Mouse (Mus musculus) forebrain, embryonic 12.5 days (tissue): ENCODE results near the gene Arnt. TPM values are rescaled to one million over a fixed set of nuclear protein-coding genes. Genes with fewer than 3 reads are reported as not detected.
"Not testable (repeated sequence)": the region's sequence is repeated elsewhere in the genome, so short reads cannot be mapped to it uniquely, and the experiment has no call there.

Source experiments
- ATAC-seq: fragments of 200-750 bp; cut with Nextera tagmentation; 2 replicates; pipeline ENCODE4 v1.8.0; 2017; ENCODE audit warnings: moderate TSS enrichment; ENCODE audit not compliant: low FRiP score
- H3K27ac ChIP-seq: fragments of 300-500 bp; sonication (generic); 2 replicates; pipeline ENCODE4 v1.5.1; 2016; ENCODE audit warnings: mild to moderate bottlenecking
- H3K27me3 ChIP-seq: fragments of 300-500 bp; sonication (generic); 2 replicates; pipeline ENCODE4 v1.6.1; 2016; ENCODE audit warnings: mild to moderate bottlenecking
- H3K36me3 ChIP-seq: fragments of 300-500 bp; sonication (generic); replicated peaks from 2 replicates; pipeline ENCODE4 v1.6.1; 2016; ENCODE audit warnings: mild to moderate bottlenecking
- H3K4me1 ChIP-seq: fragments of 300-500 bp; sonication (generic); 2 replicates; pipeline ENCODE4 v1.6.1; 2016
- H3K4me2 ChIP-seq: fragments of 300-500 bp; sonication (generic); 2 replicates; pipeline ENCODE4 v1.6.1; 2016; ENCODE audit warnings: mild to moderate bottlenecking, moderate library complexity
- H3K4me3 ChIP-seq: fragments of 300-500 bp; sonication (generic); replicated peaks from 2 replicates; pipeline ENCODE4 v1.5.1; 2016; ENCODE audit warnings: mild to moderate bottlenecking
- H3K9ac ChIP-seq: fragments of 300-500 bp; sonication (generic); 2 replicates; pipeline ENCODE4 v1.6.1; 2016; ENCODE audit warnings: mild to moderate bottlenecking
- H3K9me3 ChIP-seq: fragments of 300-500 bp; sonication (generic); 2 replicates; pipeline ENCODE4 v1.6.1; 2016
- WGBS: fragments of 180-500 bp; shearing (Covaris S2); methylation state at CpG from one replicate; pipeline ENCODE4 v1.1.7; 2016; 5-methylcytosine and 5-hydroxymethylcytosine counted together
- polyA plus RNA-seq: library from polyadenylated mRNA; unstranded; fragments of >200 nt; fragmentation: Nextera tagmentation; extraction: Ambion mirVana; gene quantifications from 2 replicates; pipeline ENCODE4 v1.2.1, GENCODE M21; 2016

Gene Arnt
- polyA plus RNA-seq, 1 experiment from 2014 or later, result 32.6 TPM

DNA sequence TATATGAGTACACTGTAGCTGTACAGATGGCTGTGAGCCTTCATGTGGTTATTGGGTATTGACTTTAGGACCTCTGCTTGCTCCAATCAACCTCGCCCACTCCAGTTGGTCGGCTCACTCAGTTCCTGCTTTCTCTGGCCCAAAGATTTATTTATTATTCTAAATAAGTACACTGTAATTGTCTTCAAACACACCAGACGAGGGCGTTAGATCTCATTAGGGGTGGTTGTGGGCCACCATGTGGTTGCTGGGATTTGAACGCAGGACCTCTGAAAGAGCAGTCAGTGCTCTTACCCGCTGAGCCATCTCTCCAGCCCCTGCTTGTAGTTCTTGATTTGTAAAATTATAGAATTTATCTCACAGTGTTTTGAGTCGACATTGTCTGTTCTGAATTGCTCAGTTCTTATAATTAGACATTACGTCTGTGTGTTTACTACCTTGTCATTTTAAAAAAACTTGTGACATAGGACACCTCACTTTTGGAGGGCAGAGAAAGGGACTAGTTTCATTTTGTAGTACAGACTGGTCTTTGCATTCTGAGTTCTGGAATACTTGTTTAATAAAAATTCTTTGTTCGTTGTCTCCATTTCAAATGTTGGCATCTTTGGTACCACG, 780 bp upstream of the Arnt start:
- H3K27ac ChIP-seq, result no peak overlapping the region
- WGBS, result 78% methylated on average over 10 of the region's 10 CpGs
- H3K36me3 ChIP-seq, result peaks cover 11% of the 10 kb centered on the region
- no peak overlapping the region; the same call in 1 of the 2 replicates for H3K9ac ChIP-seq
- H3K4me1 ChIP-seq, result peaks cover 9% of the 10 kb centered on the region
- H3K4me3 ChIP-seq, result peak overlapping the region; percentile 87
- no peaks in the 10 kb centered on the region for H3K27me3 ChIP-seq
- H3K4me2 ChIP-seq, result peak overlapping the region; percentile 59
- no peak for ATAC-seq
- no peaks in the 10 kb centered on the region for H3K9me3 ChIP-seq

DNA sequence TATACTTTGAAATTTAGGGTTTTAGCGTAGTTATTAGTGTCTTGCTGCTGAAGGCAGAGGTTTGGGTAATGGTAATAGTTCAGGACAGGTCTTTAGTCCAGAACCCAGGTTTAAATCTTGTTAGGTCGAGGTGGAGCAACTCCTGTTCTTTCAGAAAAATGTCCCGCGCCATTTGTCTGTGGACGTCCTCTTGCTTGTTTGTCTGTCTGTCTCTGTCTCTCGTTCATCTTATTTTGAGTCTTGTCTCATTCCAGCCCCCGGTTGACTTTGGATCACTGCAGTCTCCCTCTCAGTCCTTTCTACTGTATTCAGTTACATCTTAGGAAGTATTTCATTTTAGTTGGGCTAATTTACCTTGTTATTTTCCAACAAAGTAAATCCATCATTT, 789 bp downstream of the Arnt start:
- ATAC-seq, result no peak
- Histone ChIP-seq H3K9ac (peak overlapping the region; percentile 86), H3K36me3 (peaks cover 14% of the 10 kb centered on the region), H3K4me1 (peaks cover 9% of the 10 kb centered on the region), H3K27ac (no peak overlapping the region), H3K4me2 (peak overlapping the region; percentile 59), H3K4me3 (peak overlapping the region; percentile 87), H3K9me3 (no peaks in the 10 kb centered on the region), H3K27me3 (no peaks in the 10 kb centered on the region)
- WGBS, result 5% methylated on average over 7 of the region's 7 CpGs

DNA sequence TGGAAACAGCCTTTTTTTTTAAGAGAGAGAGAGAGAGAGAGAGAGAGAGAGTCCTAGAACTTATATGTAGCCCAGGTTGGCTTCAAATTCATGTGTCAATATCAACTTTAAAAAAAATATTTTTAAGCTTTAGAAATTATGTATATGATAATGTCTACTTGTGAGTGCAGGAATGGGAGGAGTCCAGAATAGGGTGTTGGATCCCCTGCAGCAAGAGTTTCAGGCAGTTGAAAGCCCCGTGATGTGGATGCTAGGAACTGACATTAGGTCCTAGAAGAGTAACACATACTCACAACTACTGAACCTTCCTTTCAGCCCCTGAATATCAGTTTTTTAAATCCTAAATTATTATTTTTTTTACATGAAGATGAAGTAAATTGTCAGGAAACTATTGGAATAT, 1.4 kb downstream of the Arnt start:
- no peaks in the 10 kb centered on the region for H3K27me3 ChIP-seq
- peak overlapping the region; percentile 87 for H3K4me3 ChIP-seq
- no peak for ATAC-seq
- H3K36me3 ChIP-seq, result peaks cover 14% of the 10 kb centered on the region
- no peak overlapping the region for H3K27ac ChIP-seq
- 59% methylated on average over 1 of the region's 1 CpGs for WGBS
- H3K9me3 ChIP-seq, result no peaks in the 10 kb centered on the region
- no peak overlapping the region for H3K9ac ChIP-seq
- peaks cover 9% of the 10 kb centered on the region for H3K4me1 ChIP-seq
- peak overlapping the region; percentile 59; the same call in 1 of the 2 replicates for H3K4me2 ChIP-seq

DNA sequence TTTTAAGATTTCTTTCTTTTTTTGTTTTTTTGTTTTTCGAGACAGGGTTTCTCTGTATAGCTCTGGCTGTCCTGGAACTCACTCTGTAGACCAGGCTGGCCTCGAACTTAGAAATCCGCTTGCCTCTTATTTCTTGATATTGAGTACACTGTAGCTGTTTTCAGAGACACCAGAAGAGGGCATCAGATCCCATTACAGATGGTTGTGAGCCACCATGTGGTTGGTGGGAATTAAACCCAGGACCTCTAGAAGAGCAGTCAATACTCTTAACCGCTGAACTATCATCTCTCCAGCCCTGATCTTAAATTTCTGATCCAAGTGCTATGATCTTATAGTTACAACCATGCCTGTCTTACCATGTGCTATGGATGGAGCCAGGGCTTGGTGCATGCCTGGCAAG, 4.4 kb downstream of the Arnt start:
- not testable (repeated sequence) for ATAC-seq
- 95% methylated on average over 4 of the region's 4 CpGs for WGBS

DNA sequence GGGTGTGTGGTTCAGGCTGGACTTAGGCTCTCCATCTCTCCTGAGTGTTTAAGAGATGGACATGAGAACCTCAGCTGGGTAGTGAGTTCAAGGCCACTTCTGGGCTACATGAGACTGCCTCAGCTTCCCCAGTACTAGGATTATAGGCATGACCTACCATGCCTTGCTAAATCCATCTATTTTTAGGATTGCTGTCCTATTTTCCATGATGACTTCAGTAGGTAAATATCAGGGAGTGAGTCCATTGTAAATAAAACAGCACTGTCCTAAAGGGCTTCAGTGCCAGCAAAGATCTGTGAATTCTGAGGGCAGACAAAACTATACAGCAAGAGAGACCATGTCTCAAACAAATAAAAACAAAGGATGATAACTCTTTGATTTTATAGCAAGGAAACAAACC, 5.5 kb downstream of the Arnt start:
- H3K27me3 ChIP-seq, result no peaks in the 10 kb centered on the region
- no peak overlapping the region for H3K4me3 ChIP-seq
- ATAC-seq, result no peak
- peaks cover 14% of the 10 kb centered on the region for H3K36me3 ChIP-seq
- no peak overlapping the region for H3K27ac ChIP-seq
- H3K9me3 ChIP-seq, result no peaks in the 10 kb centered on the region
- no peak overlapping the region for H3K4me2 ChIP-seq
- no peak overlapping the region for H3K9ac ChIP-seq
- peaks cover 9% of the 10 kb centered on the region for H3K4me1 ChIP-seq

More for the DNA sequence above, 4.4 kb downstream of the Arnt start:
- H3K4me2 ChIP-seq, H3K9me3 ChIP-seq, H3K27ac ChIP-seq, H3K27me3 ChIP-seq, H3K4me1 ChIP-seq, H3K4me3 ChIP-seq, H3K9ac ChIP-seq: not testable (repeated sequence)
- peaks cover 14% of the 10 kb centered on the region for H3K36me3 ChIP-seq

DNA sequence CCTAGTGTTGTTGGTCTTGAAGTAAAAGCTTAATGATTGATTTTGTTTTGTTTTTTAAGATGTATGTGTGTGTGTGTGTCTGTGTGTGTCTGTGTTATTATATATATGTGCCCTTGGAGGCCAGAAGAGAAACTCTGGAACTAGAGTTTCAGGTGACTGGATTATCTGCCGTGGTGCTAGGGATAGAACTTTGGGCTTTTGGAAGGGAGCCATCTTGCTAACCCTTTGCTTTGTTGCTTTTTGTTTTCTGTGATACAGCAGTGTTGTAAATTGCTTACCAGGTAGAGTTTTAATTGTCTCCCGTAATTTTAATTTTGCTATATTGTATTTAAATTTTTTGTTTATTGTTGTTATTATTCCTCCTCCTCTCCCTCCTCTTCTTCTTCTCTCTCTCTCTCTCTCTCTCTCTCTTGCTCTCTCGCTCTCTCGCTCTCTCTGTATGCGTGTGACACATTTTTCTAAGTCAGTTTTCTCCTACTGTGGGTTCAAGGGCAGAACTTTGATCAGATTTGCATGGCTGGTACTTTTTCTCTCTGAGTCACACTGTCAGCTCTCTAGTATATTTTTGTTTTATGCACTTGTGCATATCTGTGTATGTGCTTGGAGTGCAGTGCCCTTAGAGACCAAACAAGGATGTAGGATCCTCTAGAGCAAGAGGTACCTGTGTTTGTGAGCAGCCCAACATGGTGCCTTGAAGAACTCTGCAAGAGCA, 8.4 kb downstream of the Arnt start:
- Histone ChIP-seq H3K4me2 (no peak overlapping the region), H3K9me3 (no peaks in the 10 kb centered on the region), H3K36me3 (peaks cover 9% of the 10 kb centered on the region), H3K27ac (no peak overlapping the region), H3K9ac (no peak overlapping the region), H3K27me3 (no peaks in the 10 kb centered on the region), H3K4me3 (no peak overlapping the region), H3K4me1 (no peaks in the 10 kb centered on the region)
- 94% methylated on average over 5 of the region's 5 CpGs for WGBS
- ATAC-seq, result no peak

DNA sequence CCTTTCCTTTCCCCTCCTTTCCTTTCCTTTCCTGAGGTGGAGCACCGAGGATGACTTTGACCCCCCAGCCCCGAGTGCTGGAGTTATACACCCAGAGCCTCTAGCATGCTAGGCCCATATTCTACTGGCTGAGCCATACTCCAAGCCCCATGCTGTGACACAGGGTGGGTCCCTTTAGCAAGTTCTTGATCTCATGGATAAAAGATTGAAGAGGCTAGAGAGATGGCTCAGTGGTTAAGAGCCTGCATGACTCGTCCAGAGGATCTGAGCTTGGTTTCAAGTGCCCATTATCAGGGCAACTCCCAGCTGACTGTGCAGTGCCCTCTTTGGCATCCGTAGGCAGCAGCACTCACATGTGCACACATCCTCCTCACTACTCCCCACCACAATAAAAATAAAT, 11.1 kb downstream of the Arnt start:
- no peak overlapping the region for H3K4me3 ChIP-seq
- H3K9ac ChIP-seq, result no peak overlapping the region
- WGBS, result 91% methylated on average over 4 of the region's 4 CpGs
- no peaks in the 10 kb centered on the region for H3K4me1 ChIP-seq
- peaks cover 9% of the 10 kb centered on the region; the same call in 1 of the 2 replicates for H3K36me3 ChIP-seq
- H3K9me3 ChIP-seq, result no peaks in the 10 kb centered on the region
- no peak for ATAC-seq
- no peak overlapping the region for H3K4me2 ChIP-seq
- H3K27me3 ChIP-seq, result no peaks in the 10 kb centered on the region
- H3K27ac ChIP-seq, result no peak overlapping the region

DNA sequence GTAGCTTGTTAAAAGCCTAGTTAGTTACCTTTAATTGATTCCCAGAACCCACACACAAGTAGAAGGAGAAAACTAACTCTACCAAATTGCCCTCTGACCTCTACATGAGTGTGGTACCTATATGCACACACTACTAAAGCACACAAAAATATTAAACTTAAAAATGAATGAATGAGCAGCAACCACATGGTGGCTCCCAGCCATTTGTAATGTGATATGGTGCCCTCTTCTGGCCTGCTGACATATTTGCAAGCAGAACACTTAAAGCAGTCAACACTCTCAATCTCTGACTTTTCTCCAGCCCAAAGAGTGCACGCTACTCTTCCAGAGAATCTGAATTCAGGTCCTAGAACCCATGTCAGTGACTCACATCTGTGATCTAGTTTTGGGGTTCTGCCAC, 16.2 kb downstream of the Arnt start:
- no peak overlapping the region for H3K4me2 ChIP-seq
- ATAC-seq, result no peak
- no peaks in the 10 kb centered on the region for H3K4me1 ChIP-seq
- H3K36me3 ChIP-seq, result peaks cover 34% of the 10 kb centered on the region; the same call in 1 of the 2 replicates
- no peaks in the 10 kb centered on the region for H3K27me3 ChIP-seq
- 50% methylated on average over 1 of the region's 1 CpGs for whole genome bisulfite sequencing
- no peak overlapping the region for H3K9ac ChIP-seq
- no peak overlapping the region for H3K4me3 ChIP-seq
- no peaks in the 10 kb centered on the region for H3K9me3 ChIP-seq
- no peak overlapping the region for H3K27ac ChIP-seq

DNA sequence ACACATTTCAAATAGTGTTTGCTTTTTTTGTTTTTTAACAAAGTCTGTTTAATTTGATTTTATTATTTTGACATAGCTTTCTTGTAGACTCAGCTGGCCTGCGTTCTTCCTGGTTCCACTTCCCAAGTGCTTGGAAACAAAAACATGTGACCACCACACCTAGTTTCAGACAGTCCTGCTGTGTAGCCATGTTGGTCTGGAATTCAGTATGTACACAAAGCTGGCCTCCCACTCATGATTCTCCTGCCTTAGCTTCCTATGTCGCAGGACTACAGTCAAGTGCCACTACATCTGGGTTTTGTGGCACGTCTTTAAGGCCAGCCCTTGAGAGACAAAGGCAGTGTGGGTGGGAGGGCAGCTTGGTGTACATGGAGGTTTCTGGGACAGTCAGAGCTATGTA, 16.7 kb downstream of the Arnt start:
- Histone ChIP-seq H3K4me2 (no peak overlapping the region), H3K4me3 (no peak overlapping the region), H3K27me3 (no peaks in the 10 kb centered on the region), H3K4me1 (no peaks in the 10 kb centered on the region), H3K9me3 (no peaks in the 10 kb centered on the region), H3K9ac (no peak overlapping the region), H3K36me3 (peaks cover 34% of the 10 kb centered on the region; the same call in 1 of the 2 replicates), H3K27ac (no peak overlapping the region)
- ATAC-seq, result no peak
- WGBS, result 91% methylated on average over 3 of the region's 3 CpGs

DNA sequence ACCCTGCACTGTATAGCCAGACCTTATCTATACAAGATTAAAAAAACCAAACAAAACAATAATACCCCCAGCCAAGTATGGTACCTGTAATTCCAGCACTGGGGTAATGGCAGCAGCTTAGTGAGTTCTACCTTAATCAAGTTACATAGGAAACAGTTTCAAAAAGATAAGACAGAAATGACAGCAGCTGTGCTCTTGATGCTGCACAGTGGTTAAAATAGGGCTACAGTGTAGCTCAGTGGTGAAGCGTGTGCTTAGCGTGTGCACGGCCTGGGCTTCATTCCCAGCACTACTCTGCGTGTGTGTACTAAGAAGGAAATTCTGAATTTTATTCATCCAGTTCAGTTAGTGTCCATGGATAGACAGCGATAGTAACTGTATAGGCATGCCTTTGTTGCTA, 22.2 kb downstream of the Arnt start:
- Histone ChIP-seq H3K4me3 (no peak overlapping the region), H3K36me3 (peaks cover 26% of the 10 kb centered on the region; the same call in 1 of the 2 replicates), H3K27ac (no peak overlapping the region), H3K9me3 (no peaks in the 10 kb centered on the region), H3K4me2 (no peak overlapping the region), H3K9ac (no peak overlapping the region), H3K27me3 (no peaks in the 10 kb centered on the region), H3K4me1 (no peaks in the 10 kb centered on the region)
- WGBS, result 98% methylated on average over 5 of the region's 5 CpGs
- ATAC-seq, result no peak

DNA sequence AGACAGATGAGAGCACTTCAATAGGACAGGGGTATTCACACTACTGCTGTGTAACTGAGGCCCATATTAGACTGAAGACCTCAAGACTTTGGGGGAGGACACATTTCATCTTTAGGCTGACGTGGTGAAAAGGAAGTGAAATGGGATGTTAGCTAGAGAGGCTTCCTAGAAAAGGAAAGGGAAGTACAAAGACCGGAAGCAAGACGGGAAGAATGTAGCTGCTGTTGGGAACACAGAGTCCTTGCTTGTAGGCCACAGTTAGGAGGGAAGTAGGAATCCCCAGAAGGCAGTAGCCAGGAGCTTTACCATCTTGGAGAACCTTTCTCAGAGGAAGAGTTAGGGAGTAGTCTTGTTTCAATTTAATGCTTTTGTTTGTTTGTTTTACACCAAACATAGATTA, 23.6 kb downstream of the Arnt start:
- Histone ChIP-seq H3K27ac (no peak overlapping the region), H3K4me2 (no peak overlapping the region), H3K9me3 (no peaks in the 10 kb centered on the region), H3K36me3 (peaks cover 23% of the 10 kb centered on the region), H3K27me3 (no peaks in the 10 kb centered on the region), H3K9ac (no peak overlapping the region), H3K4me1 (no peaks in the 10 kb centered on the region), H3K4me3 (no peak overlapping the region)
- ATAC-seq, result no peak
- WGBS, result 86% methylated on average over 3 of the region's 3 CpGs

DNA sequence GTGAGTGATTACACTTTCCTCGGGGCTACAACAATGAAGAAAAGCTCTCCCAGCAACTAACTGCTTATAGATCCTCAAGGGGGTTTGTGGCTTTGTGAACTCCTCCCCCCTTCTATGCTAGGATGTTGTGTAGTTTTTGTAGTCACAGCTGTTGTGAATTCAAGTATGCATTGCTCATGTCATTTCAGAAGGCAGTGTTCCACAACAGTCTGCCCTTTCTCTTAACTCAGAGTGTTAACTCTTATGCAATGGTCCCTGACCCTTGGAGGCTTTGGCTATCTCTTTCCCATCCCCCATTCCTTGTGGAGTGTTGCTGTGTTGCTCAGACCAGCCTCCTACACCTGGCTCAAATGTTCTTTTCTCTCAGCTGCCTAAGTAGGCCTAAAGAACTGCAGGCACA, 25.2 kb downstream of the Arnt start:
- no peak for ATAC-seq
- H3K27me3 ChIP-seq, result no peaks in the 10 kb centered on the region
- no peaks in the 10 kb centered on the region for H3K9me3 ChIP-seq
- no peak overlapping the region for H3K27ac ChIP-seq
- peaks cover 14% of the 10 kb centered on the region for H3K36me3 ChIP-seq
- no peak overlapping the region for H3K4me3 ChIP-seq
- no peak overlapping the region for H3K4me2 ChIP-seq
- H3K4me1 ChIP-seq, result no peaks in the 10 kb centered on the region
- H3K9ac ChIP-seq, result no peak overlapping the region
- 70% methylated on average over 1 of the region's 1 CpGs for WGBS

DNA sequence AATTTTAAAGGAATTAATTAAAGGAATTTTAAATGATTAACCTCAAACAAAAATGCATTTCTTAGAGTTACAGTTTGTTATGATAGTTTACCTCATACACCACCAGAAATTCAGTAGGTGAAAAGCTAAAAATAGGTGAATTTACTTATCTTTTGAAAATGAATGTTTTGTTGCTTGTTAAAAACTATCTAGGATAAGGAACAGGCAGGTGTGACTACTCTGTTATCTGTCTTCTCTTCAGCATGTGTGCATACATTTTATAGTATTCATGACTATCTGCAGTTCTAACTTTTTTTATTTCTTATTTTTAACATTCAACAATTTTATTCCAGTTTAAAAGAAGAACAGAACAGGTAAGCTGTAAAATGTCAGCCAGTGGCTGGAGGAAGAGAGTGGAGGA, 29.7 kb downstream of the Arnt start:
- Histone ChIP-seq H3K27ac (no peak overlapping the region), H3K4me2 (no peak overlapping the region), H3K4me3 (no peak overlapping the region), H3K36me3 (peaks cover 25% of the 10 kb centered on the region), H3K9ac (no peak overlapping the region), H3K27me3 (no peaks in the 10 kb centered on the region), H3K9me3 (no peaks in the 10 kb centered on the region), H3K4me1 (no peaks in the 10 kb centered on the region)
- ATAC-seq, result no peak
